Mouse (Mus musculus) lung, embryonic 14.5 days (tissue): ENCODE data around the gene Zp3. TPM values are rescaled to one million over a fixed set of nuclear protein-coding genes. Genes with fewer than 3 reads are reported as not detected.

ENCODE experiments used
- ATAC-seq: fragments of 200-750 bp; cut with Nextera tagmentation; 2 replicates; pipeline ENCODE4 v1.8.0; 2017; ENCODE audit warnings: mild to moderate bottlenecking, moderate TSS enrichment, moderate library complexity; ENCODE audit not compliant: insufficient read depth
- DNase-seq: peaks from one replicate; pipeline ENCODE4 v3.0.0-alpha.2; 2015
- H3K27ac ChIP-seq: fragments of 300-500 bp; sonication (generic); 2 replicates; pipeline ENCODE4 v1.5.1; 2014; ENCODE audit warnings: low read depth, mild to moderate bottlenecking, moderate library complexity
- H3K27me3 ChIP-seq: fragments of 300-500 bp; sonication (generic); 2 replicates; pipeline ENCODE4 v1.6.1; 2014; ENCODE audit warnings: low read length, control low read depth; ENCODE audit not compliant: insufficient read depth
- H3K36me3 ChIP-seq: fragments of 300-500 bp; sonication (generic); 2 replicates; pipeline ENCODE4 v1.6.1; 2014; ENCODE audit warnings: control low read depth; ENCODE audit not compliant: insufficient read depth
- H3K4me1 ChIP-seq: fragments of 300-500 bp; sonication (generic); 2 replicates; pipeline ENCODE4 v1.6.1; 2014; ENCODE audit warnings: antibody characterized with exemption, control low read depth; ENCODE audit not compliant: insufficient read depth
- H3K4me2 ChIP-seq: fragments of 300-500 bp; sonication (generic); 2 replicates; pipeline ENCODE4 v1.6.1; 2014; ENCODE audit warnings: mild to moderate bottlenecking
- H3K4me3 ChIP-seq: fragments of 300-500 bp; sonication (generic); 2 replicates; pipeline ENCODE4 v1.5.1; 2014; ENCODE audit warnings: low read depth, low read length
- H3K9ac ChIP-seq: fragments of 300-500 bp; sonication (generic); 2 replicates; pipeline ENCODE4 v1.6.1; 2014
- H3K9me3 ChIP-seq: fragments of 300-500 bp; sonication (generic); 2 replicates; pipeline ENCODE4 v1.6.1; 2016; ENCODE audit warnings: low read depth, low read length, control low read depth
- CTCF ChIP-seq: IDR thresholded peaks from 2 replicates; pipeline ENCODE4 v1.5.1; 2016; ENCODE audit warnings: antibody characterized with exemption, low read depth
- WGBS: fragments of 180-500 bp; shearing (Covaris S2); extraction: QIAGEN DNeasy Blood & Tissue Kit; methylation state at CpG from one replicate; pipeline ENCODE4 v1.1.7; 2014; 5-methylcytosine and 5-hydroxymethylcytosine counted together
- polyA plus RNA-seq: library from polyadenylated mRNA; unstranded; fragments of >200 nt; fragmentation: Nextera tagmentation; extraction: Ambion mirVana; gene quantifications from 2 replicates; pipeline ENCODE4 v1.2.1, GENCODE M21; 2014

Zp3 gene
- polyA plus RNA-seq, 1 experiment from 2014 or later: not detected

DNA sequence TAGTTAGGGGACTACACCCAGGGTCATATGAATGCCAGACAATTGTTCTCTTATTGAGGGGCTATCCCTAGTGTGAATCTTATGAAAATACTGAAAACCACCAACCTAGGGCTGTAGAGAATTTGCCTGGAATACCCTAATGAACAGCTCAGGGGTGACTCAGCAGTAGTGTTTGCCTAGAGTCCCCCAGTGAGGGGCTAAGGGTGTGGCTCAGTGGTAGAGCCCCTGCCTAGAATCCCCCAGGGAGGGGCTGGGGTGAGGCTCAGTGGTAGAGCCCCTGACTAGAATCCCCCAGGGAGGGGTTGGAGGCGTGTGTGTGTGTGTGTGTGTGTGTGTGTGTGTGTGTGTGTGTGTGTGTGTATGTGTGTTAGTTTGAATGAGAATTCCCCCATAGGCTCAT, 56.8 kb downstream of the Zp3 start:
- no peak for ATAC-seq
- WGBS: 60% methylated on average over 1 of the region's 1 CpGs
- H3K9me3 ChIP-seq: no peaks in the 10 kb centered on the region
- no peaks in the 10 kb centered on the region for H3K27me3 ChIP-seq
- no peak overlapping the region for H3K9ac ChIP-seq
- no peaks in the 10 kb centered on the region for H3K4me1 ChIP-seq
- no peak overlapping the region for H3K4me3 ChIP-seq
- H3K4me2 ChIP-seq: no peak overlapping the region
- H3K27ac ChIP-seq: no peak overlapping the region
- no peak for TF ChIP-seq CTCF
- H3K36me3 ChIP-seq: peaks cover 12% of the 10 kb centered on the region; the same call in 1 of the 2 replicates
- no peak for DNase-seq

Other genes with a start within 250 kb of the Zp3 start
- gene Tmem120a, start 235.7 kb upstream of the Zp3 start, polyA plus RNA-seq: 38.6 and 43.5 TPM in 2 replicates
- not detected in 2 replicates for gene Styxl1, start 201.7 kb upstream of the Zp3 start, polyA plus RNA-seq
- gene Mdh2, start 201.6 kb upstream of the Zp3 start, polyA plus RNA-seq: 464 and 470 TPM in 2 replicates
- 0.17 and 0.38 TPM in 2 replicates for gene Srrm3, start 173.2 kb upstream of the Zp3 start, polyA plus RNA-seq
- gene Hspb1, start 92.2 kb upstream of the Zp3 start, polyA plus RNA-seq: 62.8 and 68.1 TPM in 2 replicates
- 74.7 and 79.0 TPM in 2 replicates for gene Ywhag, start 45.5 kb upstream of the Zp3 start, polyA plus RNA-seq
- 3.2 and 3.8 TPM in 2 replicates for gene Ssc4d, start 5.6 kb upstream of the Zp3 start, polyA plus RNA-seq
- 21.4 and 24.4 TPM in 2 replicates for gene Dtx2, start 14.7 kb downstream of the Zp3 start, polyA plus RNA-seq
- 23.8 and 26.7 TPM in 2 replicates for gene Upk3b, start 58.4 kb downstream of the Zp3 start, polyA plus RNA-seq
- 1.5 and 1.8 TPM in 2 replicates for gene Upk3bl, start 74.4 kb downstream of the Zp3 start, polyA plus RNA-seq
- gene Rasa4, start 103.8 kb downstream of the Zp3 start, polyA plus RNA-seq: 4.2 and 4.4 TPM in 2 replicates
- gene Polr2j, start 136.5 kb downstream of the Zp3 start, polyA plus RNA-seq: 217 and 229 TPM in 2 replicates
- gene Lrwd1, start 156.0 kb downstream of the Zp3 start, polyA plus RNA-seq: 36.6 and 37.6 TPM in 2 replicates
- gene Alkbh4, start 156.0 kb downstream of the Zp3 start, polyA plus RNA-seq: 12.9 and 14.8 TPM in 2 replicates
- gene Orai2, start 190.6 kb downstream of the Zp3 start, polyA plus RNA-seq: 7.0 and 7.1 TPM in 2 replicates
- 52.1 and 60.3 TPM in 2 replicates for gene Prkrip1, start 218.9 kb downstream of the Zp3 start, polyA plus RNA-seq